Mouse (Mus musculus) left cerebral cortex, postnatal 14 days (tissue): ENCODE data around the gene Cdk9. TPM values are rescaled to one million over a fixed set of nuclear protein-coding genes. Genes with fewer than 3 reads are reported as not detected.

Source experiments
- DNase-seq, 2 experiments: peaks; one replicate each; pipeline ENCODE4 v3.0.0; 2021 to 2022; ENCODE audit warnings: low spot score in 2 of 2, mixed read lengths in 1 of 2
- intact Hi-C: fragments of 180-260 bp; cut with DNase I; formaldehyde crosslinking; loops from one replicate; pipeline ENCODE4 v1.15.1; 2025
- microRNA-seq, 2 experiments: library from miRNA; unstranded; fragments of <30 nt; microRNA quantifications; one replicate each; pipeline ENCODE4 v1.2.0; 2022
- total RNA-seq, 2 experiments: library from RNA; stranded (reverse); gene quantifications; 2 replicates each; pipeline ENCODE4 v1.2.3; 2021

Cdk9 gene
- total RNA-seq, 2 experiments from 2014 or later, result 100 to 106 TPM

GRCm38 (mm10) chr2:32658873-32659272 is 54.0 kb downstream of the Cdk9 start:
- DNase-seq, result no peak
- intact Hi-C loops, result no loop called here

DNA sequence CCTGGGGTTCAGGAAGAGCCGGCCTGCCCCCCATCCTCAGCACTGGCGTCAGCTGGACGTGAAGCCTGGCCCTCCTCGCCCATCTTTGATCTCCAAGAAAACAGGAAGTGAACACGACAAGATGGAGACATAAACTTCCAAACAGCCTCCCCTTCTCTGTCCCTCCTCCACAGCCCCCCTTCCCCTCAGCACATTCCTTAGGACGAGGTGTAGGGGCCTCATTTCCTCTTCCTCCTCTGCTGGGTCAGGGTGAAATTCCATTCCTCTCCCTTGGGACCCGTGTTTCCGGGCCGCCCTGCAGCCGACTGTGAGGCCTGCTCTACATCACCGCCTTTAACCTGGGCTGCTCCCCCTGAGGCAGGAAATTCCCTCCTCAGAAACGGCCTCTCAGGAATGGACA is 57.0 kb downstream of the Cdk9 start:
- no peak for DNase-seq
- intact Hi-C loops, result no loop called here

Small RNA genes within 50 kb of the gene (microRNA-seq; reads per million reads assigned to microRNA genes)
- gene Gm47291 (0 reads per million in 2 experiments), gene Mir2861 (0 to 0.53 reads per million in 2 experiments), gene Mir3960 (0 reads per million in 2 experiments), gene Mir8093 (1.0 to 1.3 reads per million in 2 experiments)

Other genes starting within 250 kb of the Cdk9 start
- 10 to 100 TPM; 35.2 to 44.4 TPM for gene Fam102a, start 177.7 kb downstream of the Cdk9 start, total RNA-seq
- gene Dpm2, start 142.2 kb downstream of the Cdk9 start, total RNA-seq, result 10 to 100 TPM; 78.7 to 86.3 TPM
- 10 to 100 TPM; 12.7 to 14.3 TPM for gene Pip5kl1, start 138.3 kb downstream of the Cdk9 start, total RNA-seq
- 1 to 10 TPM in 1 of 2 experiments, under 1 TPM in 1; 0.86 to 1.1 TPM for gene 9430097D07Rik, start 137.4 kb downstream of the Cdk9 start, total RNA-seq
- gene St6galnac4, start 126.0 kb downstream of the Cdk9 start, total RNA-seq, result 10 to 100 TPM; 36.2 to 38.4 TPM
- 100 to 1,000 TPM; 110 to 114 TPM for gene St6galnac6, start 113.4 kb downstream of the Cdk9 start, total RNA-seq
- gene Ak1, start 91.3 kb downstream of the Cdk9 start, total RNA-seq, result 100 to 1,000 TPM; 162 to 164 TPM
- gene Eng, start 66.5 kb downstream of the Cdk9 start, total RNA-seq, result 10 to 100 TPM; 30.7 to 34.5 TPM
- gene Fpgs, start 8.9 kb downstream of the Cdk9 start, total RNA-seq, result 10 to 100 TPM in 1 of 2 experiments, 1 to 10 TPM in 1; 9.5 to 10.1 TPM
- gene Sh2d3c, start 8.0 kb upstream of the Cdk9 start, total RNA-seq, result 10 to 100 TPM; 31.1 to 35.6 TPM
- gene 6330409D20Rik, start 27.9 kb upstream of the Cdk9 start, total RNA-seq, result 1 to 10 TPM; 2.2 to 3.8 TPM
- 10 to 100 TPM; 27.6 to 30.4 TPM for gene Tor2a, start 44.2 kb upstream of the Cdk9 start, total RNA-seq
- gene Ttc16, start 62.6 kb upstream of the Cdk9 start, total RNA-seq, result under 1 TPM; 0.23 to 0.35 TPM
- 1 to 10 TPM; 6.1 to 7.6 TPM for gene Ptrh1, start 62.7 kb upstream of the Cdk9 start, total RNA-seq
- under 1 TPM in 1 of 2 experiments, not detected in 1; 0.33 TPM for gene Cfap157, start 71.4 kb upstream of the Cdk9 start, total RNA-seq
- 1,000 to 10,000 TPM; 1,032 to 1,038 TPM for gene Stxbp1, start 134.2 kb upstream of the Cdk9 start, total RNA-seq
- 10 to 100 TPM; 20.0 to 21.0 TPM for gene Fam129b, start 163.0 kb upstream of the Cdk9 start, total RNA-seq
- gene Rpl12, start 248.5 kb upstream of the Cdk9 start, total RNA-seq, result 100 to 1,000 TPM; 117 to 120 TPM
- gene Lrsam1, start 248.5 kb upstream of the Cdk9 start, total RNA-seq, result 10 to 100 TPM; 31.1 to 40.6 TPM